Mouse (Mus musculus): ENCODE measurements around the gene Slc51a.

Slc51a gene

GRCm38 (mm10) chr16:32487234-32488111 lies at the start of gene Slc51a:
Gene Slc51a, minus strand, starts transcription at chr16:32487879.
- in situ Hi-C loops (cut with MseI, MboI) = no loop called here

- in situ Hi-C loops (cut with MseI, MboI) = no loop called here
Measured at GRCm38 (mm10) chr16:32535157-32535751, 47.6 kb upstream of the Slc51a start.

GRCm38 (mm10) chr16:32532878-32533826 lies 45.5 kb upstream of the Slc51a start:
- in situ Hi-C loops (cut with MseI, MboI) = no loop called here

GRCm38 (mm10) chr16:32526906-32527305 lies 39.2 kb upstream of the Slc51a start:
- in situ Hi-C loops (cut with MseI, MboI) = no loop called here

- in situ Hi-C loops (cut with MseI, MboI) = no loop called here
Measured at GRCm38 (mm10) chr16:32524244-32524615, 36.6 kb upstream of the Slc51a start.

GRCm38 (mm10) chr16:32523462-32524243 lies 36.0 kb upstream of the Slc51a start:
- in situ Hi-C loops (cut with MseI, MboI) = no loop called here

GRCm38 (mm10) chr16:32522578-32523194 lies 35.0 kb upstream of the Slc51a start:
- in situ Hi-C loops (cut with MseI, MboI) = no loop called here

- in situ Hi-C loops (cut with MseI, MboI) = no loop called here
Measured at GRCm38 (mm10) chr16:32520372-32520748, 32.7 kb upstream of the Slc51a start.

GRCm38 (mm10) chr16:32519656-32520371 lies 32.1 kb upstream of the Slc51a start:
- in situ Hi-C loops (cut with MseI, MboI) = no loop called here

- in situ Hi-C loops (cut with MseI, MboI) = no loop called here
Measured at GRCm38 (mm10) chr16:32517785-32518481, 30.3 kb upstream of the Slc51a start.

- in situ Hi-C loops (cut with MseI, MboI) = no loop called here
Measured at GRCm38 (mm10) chr16:32516006-32516962, 28.6 kb upstream of the Slc51a start.

- in situ Hi-C loops (cut with MseI, MboI) = loop anchor here in 1 of 2 experiments (5.0 kb wide), 1 partner anchor 98 kb away; no protein-coding TSS in a partner anchor
Measured at GRCm38 (mm10) chr16:32513948-32514347, 26.3 kb upstream of the Slc51a start.

GRCm38 (mm10) chr16:32513401-32513800 lies 25.7 kb upstream of the Slc51a start:
- in situ Hi-C loops (cut with MseI, MboI) = loop anchor here in 1 of 2 experiments (5.0 kb wide), 1 partner anchor 99 kb away; no protein-coding TSS in a partner anchor

GRCm38 (mm10) chr16:32512921-32513320 lies 25.2 kb upstream of the Slc51a start:
- in situ Hi-C loops (cut with MseI, MboI) = loop anchor here in 1 of 2 experiments (5.0 kb wide), 1 partner anchor 99 kb away; no protein-coding TSS in a partner anchor

- in situ Hi-C loops (cut with MseI, MboI) = loop anchor here in 1 of 2 experiments (5.0 kb wide), 1 partner anchor 100 kb away; no protein-coding TSS in a partner anchor
Measured at GRCm38 (mm10) chr16:32511827-32512490, 24.3 kb upstream of the Slc51a start.

GRCm38 (mm10) chr16:32511338-32511734 lies 23.7 kb upstream of the Slc51a start:
- in situ Hi-C loops (cut with MseI, MboI) = loop anchor here in 1 of 2 experiments (5.0 kb wide), 1 partner anchor 101 kb away; no protein-coding TSS in a partner anchor

Data from mouse trophoblast stem cell (cell line).